Mouse (Mus musculus) kidney, postnatal 0 days (tissue): Measurements from ENCODE around the gene Nav1. TPM values are rescaled to one million over a fixed set of nuclear protein-coding genes. Genes with fewer than 3 reads are reported as not detected.

Experiments
- ATAC-seq: fragments of 200-750 bp; cut with Nextera tagmentation; replicated peaks from 2 replicates; pipeline ENCODE4 v1.8.0; 2017; ENCODE audit warnings: low read depth, moderate number of reproducible peaks, moderate TSS enrichment, moderate library complexity; ENCODE audit not compliant: low FRiP score
- DNase-seq: peaks from one replicate; pipeline ENCODE4 v3.0.0-alpha.2; 2016; ENCODE audit warnings: low spot score
- H3K27ac ChIP-seq: fragments of 300-500 bp; sonication (generic); 2 replicates; pipeline ENCODE4 v1.5.1; 2014; ENCODE audit warnings: mild to moderate bottlenecking
- H3K27me3 ChIP-seq: fragments of 300-500 bp; sonication (generic); 2 replicates; pipeline ENCODE4 v1.6.1; 2014; ENCODE audit warnings: low read length, mixed read lengths; ENCODE audit not compliant: insufficient read depth
- H3K36me3 ChIP-seq: fragments of 300-500 bp; sonication (generic); 2 replicates; pipeline ENCODE4 v1.6.1; 2014; ENCODE audit warnings: low read length, mixed read lengths; ENCODE audit not compliant: insufficient read depth
- H3K4me1 ChIP-seq: fragments of 300-500 bp; sonication (generic); replicated peaks from 2 replicates; pipeline ENCODE4 v1.6.1; 2014; ENCODE audit warnings: antibody characterized with exemption, low read length, mixed read lengths; ENCODE audit not compliant: insufficient read depth
- H3K4me2 ChIP-seq: fragments of 300-500 bp; sonication (generic); 2 replicates; pipeline ENCODE4 v1.6.1; 2014; ENCODE audit warnings: mild to moderate bottlenecking, low read length, moderate library complexity, mixed read lengths
- H3K4me3 ChIP-seq: fragments of 300-500 bp; sonication (generic); replicated peaks from 2 replicates; pipeline ENCODE4 v1.5.1; 2014; ENCODE audit warnings: low read depth, low read length
- H3K9ac ChIP-seq: fragments of 300-500 bp; sonication (generic); 2 replicates; pipeline ENCODE4 v1.6.1; 2014; ENCODE audit warnings: low read depth, low read length
- H3K9me3 ChIP-seq: fragments of 300-500 bp; sonication (generic); replicated peaks from 2 replicates; pipeline ENCODE4 v1.6.1; 2016; ENCODE audit warnings: low read length, inconsistent platforms, mixed read lengths
- CTCF ChIP-seq: IDR thresholded peaks from 2 replicates; pipeline ENCODE4 v1.5.1; 2016; ENCODE audit warnings: antibody characterized with exemption, low read depth, mild to moderate bottlenecking, moderate library complexity
- WGBS: fragments of 180-500 bp; shearing (Covaris S2); extraction: QIAGEN DNeasy Blood & Tissue Kit; methylation state at CpG from one replicate; pipeline ENCODE4 v1.1.7; 2014; 5-methylcytosine and 5-hydroxymethylcytosine counted together
- polyA plus RNA-seq: library from polyadenylated mRNA; unstranded; fragments of >200 nt; fragmentation: Nextera tagmentation; extraction: Ambion mirVana; gene quantifications from 2 replicates; pipeline ENCODE4 v1.2.1, GENCODE M21; 2015

Nav1 gene
- polyA plus RNA-seq, 1 experiment from 2014 or later = 9.1 TPM

DNA sequence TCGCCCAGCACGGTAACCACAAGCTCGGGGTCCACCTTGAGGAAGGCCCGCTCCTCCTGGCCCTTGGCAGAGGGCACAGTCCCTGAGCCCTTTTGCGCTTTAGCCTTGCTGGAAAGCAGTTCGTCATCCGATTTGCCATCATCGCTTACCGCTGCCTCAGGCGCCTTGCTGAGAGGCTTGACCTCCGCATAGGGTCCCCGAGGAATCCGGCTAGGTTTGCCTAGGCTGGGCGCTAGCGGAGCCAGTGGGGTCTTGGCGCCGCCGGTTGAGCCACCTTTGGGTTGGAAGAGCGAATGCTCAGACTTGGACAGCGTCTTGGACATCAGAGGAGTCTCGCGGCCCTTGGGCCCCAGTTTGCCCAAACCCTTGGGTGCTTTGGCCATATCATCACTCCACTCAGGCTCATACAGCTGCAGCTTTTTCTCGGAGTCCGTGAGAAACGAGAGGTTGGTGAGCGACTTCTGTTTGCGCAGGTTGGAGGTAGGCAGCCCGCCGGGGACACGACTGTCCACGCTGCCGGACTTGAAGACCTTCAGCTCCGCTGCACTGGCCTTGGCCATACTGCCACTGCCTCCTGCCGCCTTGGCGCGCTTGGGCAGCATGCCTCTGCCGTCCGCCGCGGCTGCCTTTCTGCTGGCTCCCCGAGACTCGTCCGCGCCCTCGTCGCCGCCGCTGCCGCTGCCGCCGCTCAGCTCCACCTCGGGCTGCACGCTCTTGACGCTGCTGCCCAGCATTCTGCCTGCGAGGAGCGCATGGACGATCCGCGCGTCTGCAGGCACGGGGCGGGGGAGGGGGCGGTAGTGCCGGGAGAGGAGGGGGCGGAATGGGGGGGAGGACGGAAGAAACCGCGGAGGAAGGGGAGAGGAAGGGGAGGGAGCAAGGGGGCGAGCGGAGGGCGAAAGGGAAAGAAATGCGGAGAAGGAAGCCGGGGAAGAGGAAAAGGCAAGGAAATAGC is 22.2 kb downstream of the Nav1 start:
- TF ChIP-seq CTCF = no peak
- Histone ChIP-seq H3K27me3 (no peaks in the 10 kb centered on the region), H3K4me2 (peak overlapping the region; percentile 97), H3K9me3 (no peaks in the 10 kb centered on the region), H3K4me3 (peak overlapping the region; percentile 52), H3K9ac (peak overlapping the region; percentile 50), H3K27ac (0 out of 2 replicates have a peak overlapping the region, but pooled peaks have one; percentile 22), H3K4me1 (peaks cover 30% of the 10 kb centered on the region), H3K36me3 (no peaks in the 10 kb centered on the region)
- WGBS = 5% methylated on average over 71 of the region's 73 CpGs
- peak; percentile 41 for DNase-seq
- ATAC-seq = no peak

DNA sequence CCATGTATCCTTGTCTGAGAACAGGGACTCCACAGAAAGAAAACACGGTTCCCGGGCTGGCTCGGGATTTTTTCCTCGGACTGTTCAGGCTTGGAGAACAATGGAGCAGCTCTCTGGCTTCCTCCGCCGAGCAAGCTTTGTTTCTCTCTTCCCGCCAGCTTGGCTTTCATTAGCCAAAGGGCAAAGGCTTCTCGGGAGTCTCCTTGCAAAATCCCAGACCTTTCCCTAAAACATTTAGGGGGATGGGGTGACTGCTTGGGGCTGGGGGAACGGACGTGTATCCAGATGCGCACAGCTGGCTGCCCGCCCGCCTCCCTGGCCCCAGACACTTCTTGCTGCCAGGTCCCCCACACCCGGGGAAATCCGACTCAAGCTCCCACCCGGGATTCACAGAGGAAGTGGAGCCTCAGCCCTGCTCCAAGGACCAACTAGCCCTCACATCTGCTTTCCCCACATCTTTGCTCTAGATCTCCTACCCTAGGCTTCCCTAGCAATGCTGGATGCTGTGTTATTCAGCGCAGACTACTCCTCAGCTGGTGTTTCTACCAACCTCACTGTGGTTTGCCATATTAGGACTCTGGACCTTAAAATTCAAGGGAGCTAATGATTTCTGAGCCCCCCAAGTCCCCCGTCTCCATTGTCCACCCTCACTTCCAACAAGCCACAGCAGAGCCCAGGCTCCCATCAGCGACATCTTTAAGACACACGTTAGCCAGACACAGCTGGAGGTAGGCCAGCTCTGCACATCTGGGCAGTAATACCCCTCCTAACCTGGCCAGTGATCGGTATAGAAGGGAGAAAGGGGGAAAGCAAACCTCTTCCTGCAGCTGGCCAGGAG is 23.2 kb downstream of the Nav1 start:
- Histone ChIP-seq H3K27ac (no peak overlapping the region), H3K9me3 (no peaks in the 10 kb centered on the region), H3K4me3 (peak overlapping the region; percentile 52), H3K9ac (0 out of 2 replicates have a peak overlapping the region, but pooled peaks have one; percentile 20), H3K27me3 (no peaks in the 10 kb centered on the region), H3K4me2 (peak overlapping the region; percentile 97), H3K36me3 (no peaks in the 10 kb centered on the region), H3K4me1 (peaks cover 30% of the 10 kb centered on the region)
- WGBS = 12% methylated on average over 21 of the region's 21 CpGs
- TF ChIP-seq CTCF = no peak
- peak; percentile 27 for DNase-seq
- ATAC-seq = no peak

DNA sequence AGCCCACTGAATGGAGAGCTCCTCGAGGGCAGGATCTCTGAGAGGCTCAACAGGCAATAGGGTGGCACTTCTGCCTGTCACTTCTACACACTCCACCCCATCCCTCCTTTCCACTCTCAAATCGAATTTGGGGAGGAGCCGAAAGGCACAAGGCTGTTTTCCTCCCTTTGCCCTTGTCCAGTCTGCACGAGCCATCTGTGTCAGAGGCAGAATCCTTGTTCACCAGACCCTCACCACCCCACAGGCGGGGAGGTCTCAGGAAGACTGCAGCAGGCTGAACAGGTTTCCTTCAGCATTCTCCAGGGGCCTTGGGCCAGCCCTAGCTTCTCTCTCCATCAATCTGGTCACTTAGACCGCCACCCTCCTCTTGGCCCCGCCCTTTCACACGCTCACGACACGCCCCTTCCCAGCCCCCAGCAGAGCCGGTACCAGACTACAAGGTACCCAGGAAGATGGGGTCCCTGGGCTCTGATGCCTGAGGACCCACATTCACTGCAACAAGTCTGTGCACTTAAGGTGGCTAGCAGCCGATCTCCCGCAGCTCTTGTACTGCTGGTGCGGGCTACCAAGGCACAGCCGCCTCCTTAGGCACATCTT is 23.9 kb downstream of the Nav1 start:
- H3K9me3 ChIP-seq = no peaks in the 10 kb centered on the region
- H3K4me1 ChIP-seq = peaks cover 30% of the 10 kb centered on the region
- H3K9ac ChIP-seq = 0 out of 2 replicates have a peak overlapping the region, but pooled peaks have one; percentile 20
- no peak overlapping the region for H3K27ac ChIP-seq
- H3K4me3 ChIP-seq = peak overlapping the region; percentile 52
- 10% methylated on average over 15 of the region's 15 CpGs for WGBS
- DNase-seq (peak; percentile 55), ATAC-seq (peak; percentile 41; the same call in 1 of the 2 replicates)
- peak overlapping the region; percentile 97 for H3K4me2 ChIP-seq
- H3K36me3 ChIP-seq = no peaks in the 10 kb centered on the region
- no peak for TF ChIP-seq CTCF
- no peaks in the 10 kb centered on the region for H3K27me3 ChIP-seq

DNA sequence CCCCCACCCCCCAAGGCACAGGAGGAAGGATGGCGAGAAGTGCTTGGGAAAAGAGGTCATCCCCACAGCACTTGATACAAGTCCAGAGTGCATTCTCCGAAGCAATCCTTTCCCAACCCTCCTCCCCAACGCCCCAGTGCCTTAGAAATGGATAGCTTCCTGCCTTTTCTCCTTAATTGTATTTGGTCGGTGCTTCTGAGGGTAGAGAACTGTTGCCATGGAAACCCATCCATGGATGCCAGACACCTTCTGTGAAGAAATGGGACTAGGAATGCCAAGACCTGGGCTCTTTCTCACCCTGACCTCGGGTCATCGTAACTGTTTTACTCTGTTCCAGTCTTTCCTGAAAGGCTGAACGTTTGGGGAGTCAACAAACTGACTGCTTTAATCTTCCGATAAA is 26.1 kb downstream of the Nav1 start:
- ATAC-seq (no peak), DNase-seq (no peak)
- Histone ChIP-seq H3K9ac (no peak overlapping the region), H3K27me3 (no peaks in the 10 kb centered on the region), H3K4me3 (no peak overlapping the region), H3K27ac (no peak overlapping the region), H3K9me3 (no peaks in the 10 kb centered on the region), H3K36me3 (no peaks in the 10 kb centered on the region), H3K4me1 (peaks cover 30% of the 10 kb centered on the region), H3K4me2 (no peak overlapping the region)
- TF ChIP-seq CTCF = no peak
- 41% methylated on average over 8 of the region's 8 CpGs for WGBS

DNA sequence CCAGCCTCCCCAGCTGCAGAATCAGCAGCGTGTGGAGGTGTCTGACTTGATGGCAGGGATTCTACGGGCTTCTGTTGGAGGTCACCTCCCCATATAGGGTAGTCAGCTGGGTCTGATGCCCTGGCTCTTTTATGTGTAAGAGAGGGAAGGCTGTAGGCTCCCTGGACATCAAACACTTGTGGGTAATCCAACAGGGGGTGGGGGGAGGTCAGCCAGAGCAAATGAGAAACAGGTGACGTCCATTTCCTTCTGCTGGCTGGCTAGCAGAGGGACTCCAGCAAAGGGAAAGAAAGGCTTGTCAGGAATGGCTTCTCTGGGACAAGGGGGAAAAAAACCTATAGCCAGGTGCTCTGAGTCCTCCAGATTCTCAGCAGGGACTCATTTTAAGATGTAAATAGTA is 28.0 kb downstream of the Nav1 start:
- ATAC-seq (no peak), DNase-seq (no peak)
- H3K9me3 ChIP-seq = no peaks in the 10 kb centered on the region
- H3K36me3 ChIP-seq = no peaks in the 10 kb centered on the region
- no peaks in the 10 kb centered on the region for H3K27me3 ChIP-seq
- H3K27ac ChIP-seq = no peak overlapping the region
- TF ChIP-seq CTCF = no peak
- no peak overlapping the region for H3K4me3 ChIP-seq
- peaks cover 13% of the 10 kb centered on the region for H3K4me1 ChIP-seq
- H3K9ac ChIP-seq = no peak overlapping the region
- 32% methylated on average over 3 of the region's 3 CpGs for WGBS
- no peak overlapping the region for H3K4me2 ChIP-seq

- H3K9ac ChIP-seq = no peak overlapping the region
- DNase-seq = no peak
- H3K9me3 ChIP-seq = no peaks in the 10 kb centered on the region
- H3K4me2 ChIP-seq = no peak overlapping the region
- ATAC-seq = no peak
- H3K27me3 ChIP-seq = no peaks in the 10 kb centered on the region
- no peak for TF ChIP-seq CTCF
- peaks cover 4% of the 10 kb centered on the region for H3K4me1 ChIP-seq
- no peak overlapping the region for H3K27ac ChIP-seq
- no peaks in the 10 kb centered on the region for H3K36me3 ChIP-seq
- no peak overlapping the region for H3K4me3 ChIP-seq
- 27% methylated on average over 2 of the region's 2 CpGs for WGBS
These were observed 29.3 kb downstream of the Nav1 start for GRCm38 (mm10) chr1:135577793-135578192.
